Mouse (Mus musculus): ENCODE data around the gene Synj1. TPM values are rescaled to one million over a fixed set of nuclear protein-coding genes. Genes with fewer than 3 reads are reported as not detected.

Gene Synj1
- 48.3 and 52.8 TPM in 2 replicates for polyA plus RNA-seq (2015; fragmentation: Nextera tagmentation; extraction: Ambion mirVana)

DNA sequence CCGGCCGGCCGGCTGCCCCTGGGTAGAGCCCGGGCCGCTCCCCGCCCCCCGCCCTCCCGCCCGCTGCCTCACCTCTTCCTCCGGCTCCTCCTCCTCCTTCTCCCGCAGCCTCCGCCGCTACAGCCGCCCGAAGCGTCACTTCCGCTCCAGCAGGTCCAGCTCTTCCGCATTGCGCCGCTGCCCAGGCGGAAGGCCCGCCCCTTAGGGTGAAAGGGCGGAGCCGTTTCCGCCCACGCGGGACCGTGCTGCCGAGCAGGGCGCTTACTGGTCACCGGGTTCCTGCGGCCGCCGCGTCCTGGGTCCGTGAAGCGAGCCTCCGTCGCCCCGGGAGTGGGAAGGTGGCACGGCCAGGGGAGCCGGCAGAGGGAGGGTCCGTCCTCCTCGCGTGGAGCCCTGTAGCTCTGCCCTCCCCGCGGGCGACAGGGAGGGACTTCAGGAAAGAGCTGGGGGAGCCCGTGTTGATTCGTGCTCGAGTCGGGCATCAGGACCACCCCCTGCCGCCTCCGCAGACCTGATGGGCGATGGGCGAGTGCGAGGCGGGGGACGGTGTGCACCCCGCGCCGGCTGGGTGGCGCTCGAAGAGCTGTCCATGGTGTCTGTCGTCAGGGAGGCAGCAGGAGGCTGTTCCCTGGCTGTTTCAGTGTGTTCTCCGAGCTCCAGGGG, at the start of gene Synj1:
Synj1 (minus strand) TSS at position 288 of the 663 bp plus-strand sequence.
- under 1% methylated on average over 61 of the region's 66 CpGs for WGBS
- no peaks in the 10 kb centered on the region for H3K27me3 ChIP-seq
- H3K4me1 ChIP-seq (replicated peaks) = peaks cover 27% of the 10 kb centered on the region
- H3K36me3 ChIP-seq = peaks cover 28% of the 10 kb centered on the region
- peak within 1 kb of the TSS; percentile 73 for H3K4me3 ChIP-seq
- H3K9ac ChIP-seq = peak within 1 kb of the TSS; percentile 73
- peak within 1 kb of the TSS; percentile 73 for H3K4me2 ChIP-seq
- no peaks in the 10 kb centered on the region for H3K9me3 ChIP-seq
- peak; percentile 96 for ATAC-seq (ENCODE audit: low FRiP score, low read depth)
- H3K27ac ChIP-seq (replicated peaks) = peak within 1 kb of the TSS; percentile 93

DNA sequence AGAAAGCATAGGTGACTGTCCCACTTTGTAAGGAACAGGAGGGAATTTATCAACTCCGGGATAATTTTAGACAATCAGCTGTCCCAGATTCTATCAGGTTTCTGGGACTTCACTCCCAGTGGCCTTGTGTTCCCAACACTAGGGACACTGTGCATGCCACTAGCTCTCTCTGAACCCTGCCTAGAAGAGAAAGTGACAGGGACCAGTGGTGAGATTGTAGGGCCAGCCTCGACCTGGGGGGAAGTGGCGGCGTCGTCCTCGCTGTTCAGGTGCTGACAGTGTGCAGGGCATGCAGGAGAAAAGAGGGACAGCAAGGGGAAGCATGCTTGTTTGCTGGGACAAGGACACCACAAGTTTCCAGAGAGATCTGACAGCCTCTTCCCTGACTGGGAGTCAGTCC, 46.6 kb upstream of the Synj1 start:
- Histone ChIP-seq H3K4me3 (no peak overlapping the region), H3K27ac (replicated peaks) (no peak overlapping the region), H3K9me3 (no peaks in the 10 kb centered on the region), H3K4me2 (no peak overlapping the region), H3K36me3 (no peaks in the 10 kb centered on the region), H3K4me1 (replicated peaks) (no peaks in the 10 kb centered on the region), H3K9ac (no peak overlapping the region), H3K27me3 (0 out of 2 replicates have a peak, but pooled peaks cover 2% of the 10 kb centered on the region)
- 73% methylated on average over 6 of the region's 6 CpGs for WGBS
- ATAC-seq (ENCODE audit: low FRiP score, low read depth) = no peak

DNA sequence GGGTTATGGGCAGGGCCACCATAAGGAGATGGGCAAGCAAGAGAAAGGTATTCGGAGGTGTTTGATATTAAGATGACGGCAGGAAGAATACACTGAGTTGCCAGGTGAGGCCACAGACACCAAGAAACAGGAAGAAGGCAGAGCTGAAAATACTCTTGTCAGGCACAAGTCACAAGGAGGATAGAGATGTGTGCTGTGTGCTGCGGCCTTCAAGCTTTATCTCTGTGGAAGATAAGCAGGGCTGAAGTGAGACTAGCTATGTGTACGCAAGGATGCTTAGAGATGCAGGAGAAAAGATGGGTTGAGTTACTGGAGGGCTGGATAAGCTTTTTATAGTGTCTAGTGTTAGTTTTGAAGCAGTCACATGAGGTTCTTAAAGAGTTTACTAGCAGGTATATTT, 46.2 kb upstream of the Synj1 start:
- H3K36me3 ChIP-seq = no peaks in the 10 kb centered on the region
- 0 out of 2 replicates have a peak, but pooled peaks cover 2% of the 10 kb centered on the region for H3K27me3 ChIP-seq
- no peak overlapping the region for H3K4me3 ChIP-seq
- no peak overlapping the region for H3K27ac ChIP-seq (replicated peaks)
- no peaks in the 10 kb centered on the region for H3K9me3 ChIP-seq
- H3K4me1 ChIP-seq (replicated peaks) = no peaks in the 10 kb centered on the region
- H3K9ac ChIP-seq = no peak overlapping the region
- no peak for ATAC-seq (ENCODE audit: low FRiP score, low read depth)
- WGBS = 93% methylated on average over 4 of the region's 4 CpGs
- no peak overlapping the region for H3K4me2 ChIP-seq

DNA sequence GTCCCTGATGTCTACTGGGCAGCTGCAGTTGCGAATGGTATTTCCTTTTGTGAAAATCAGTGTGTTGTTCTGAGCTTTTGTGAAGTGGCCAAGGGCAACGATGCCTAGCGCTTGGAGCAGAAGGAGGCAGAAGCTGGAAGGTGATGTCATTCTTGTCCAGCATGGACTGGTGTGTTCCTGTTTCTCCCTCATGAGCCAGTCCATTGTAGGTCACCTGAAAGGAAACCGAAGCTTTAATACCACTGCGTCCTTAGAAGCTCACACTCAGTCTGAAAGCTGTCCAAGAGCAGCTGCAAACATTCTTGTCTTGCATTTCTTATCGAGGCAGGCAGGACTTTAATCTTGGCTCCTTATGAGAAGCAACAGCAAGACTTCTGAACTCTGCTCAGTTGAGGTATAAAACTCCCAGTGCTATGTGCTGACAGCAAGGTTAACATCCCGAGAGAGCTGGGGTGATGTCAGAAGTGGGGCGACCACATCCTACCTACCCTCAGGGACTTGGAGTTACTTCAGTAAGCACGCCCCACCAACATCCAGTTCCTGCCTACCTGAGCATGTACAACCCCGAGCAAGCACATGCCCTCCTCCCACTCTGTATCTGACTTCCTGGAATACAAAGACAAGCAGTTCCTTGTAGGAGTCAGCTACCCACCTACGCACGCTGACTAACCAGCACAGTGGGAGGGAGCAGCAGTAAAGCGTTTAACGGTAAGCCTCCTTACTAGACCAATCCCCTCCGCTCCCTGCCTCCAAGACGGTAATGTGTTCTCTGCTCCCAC, 45.1 kb upstream of the Synj1 start:
- Histone ChIP-seq H3K4me1 (replicated peaks) (no peaks in the 10 kb centered on the region), H3K27ac (replicated peaks) (no peak overlapping the region), H3K27me3 (0 out of 2 replicates have a peak, but pooled peaks cover 2% of the 10 kb centered on the region), H3K4me2 (no peak overlapping the region), H3K9me3 (no peaks in the 10 kb centered on the region), H3K9ac (no peak overlapping the region), H3K4me3 (no peak overlapping the region), H3K36me3 (no peaks in the 10 kb centered on the region)
- ATAC-seq (ENCODE audit: low FRiP score, low read depth) = no peak
- 61% methylated on average over 16 of the region's 16 CpGs for WGBS

DNA sequence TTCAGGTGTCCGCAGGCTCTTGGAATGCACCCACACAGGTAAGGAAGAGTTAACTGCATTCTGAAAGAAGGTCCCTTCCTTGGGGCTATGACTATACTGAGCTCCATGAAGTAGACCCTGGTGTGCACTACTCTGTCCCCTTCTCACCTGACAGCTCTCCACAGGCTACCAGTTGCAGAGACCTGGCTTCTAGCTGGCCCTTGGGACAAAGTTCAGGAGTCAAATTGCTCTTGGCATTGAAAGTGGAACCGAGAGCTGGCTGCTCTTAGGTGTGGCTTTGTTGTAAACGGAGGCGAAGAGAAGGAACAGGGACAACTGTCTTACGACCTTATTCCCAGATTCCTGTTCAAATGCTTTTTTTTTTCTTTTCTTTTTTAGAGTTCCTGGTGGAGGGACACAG, 44.0 kb upstream of the Synj1 start:
- Histone ChIP-seq H3K4me2 (no peak overlapping the region), H3K4me1 (replicated peaks) (no peaks in the 10 kb centered on the region), H3K4me3 (no peak overlapping the region), H3K9ac (no peak overlapping the region), H3K9me3 (no peaks in the 10 kb centered on the region), H3K27me3 (0 out of 2 replicates have a peak, but pooled peaks cover 2% of the 10 kb centered on the region), H3K27ac (replicated peaks) (no peak overlapping the region), H3K36me3 (no peaks in the 10 kb centered on the region)
- no peak for ATAC-seq (ENCODE audit: low FRiP score, low read depth)
- WGBS = 87% methylated on average over 5 of the region's 5 CpGs

DNA sequence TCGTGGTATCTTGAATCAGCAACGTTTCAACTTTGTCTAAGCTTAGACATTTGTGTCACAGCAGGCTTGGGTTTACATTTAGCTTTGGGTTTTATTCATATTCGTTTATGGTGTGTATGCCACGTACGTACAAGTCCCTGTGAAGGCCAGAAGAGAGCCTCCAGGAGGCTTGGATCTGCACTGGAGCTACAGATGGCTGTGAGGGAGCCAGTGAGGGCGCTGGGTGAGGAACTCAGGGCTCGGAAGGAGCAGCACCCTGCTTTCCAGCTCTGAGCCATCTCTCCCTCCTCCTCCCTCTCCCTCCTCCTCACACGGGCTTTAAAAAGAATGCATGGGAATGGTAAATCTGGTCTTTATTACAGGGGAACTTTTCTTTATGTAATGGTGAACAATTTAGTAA, 42.5 kb upstream of the Synj1 start:
- WGBS = 51% methylated on average over 8 of the region's 8 CpGs
- H3K27ac ChIP-seq (replicated peaks) = no peak overlapping the region
- no peak overlapping the region for H3K4me2 ChIP-seq
- no peak for ATAC-seq (ENCODE audit: low FRiP score, low read depth)
- H3K4me3 ChIP-seq = no peak overlapping the region
- H3K36me3 ChIP-seq = no peaks in the 10 kb centered on the region
- H3K9me3 ChIP-seq = no peaks in the 10 kb centered on the region
- H3K27me3 ChIP-seq = 0 out of 2 replicates have a peak, but pooled peaks cover 2% of the 10 kb centered on the region
- no peaks in the 10 kb centered on the region for H3K4me1 ChIP-seq (replicated peaks)
- H3K9ac ChIP-seq = no peak overlapping the region

DNA sequence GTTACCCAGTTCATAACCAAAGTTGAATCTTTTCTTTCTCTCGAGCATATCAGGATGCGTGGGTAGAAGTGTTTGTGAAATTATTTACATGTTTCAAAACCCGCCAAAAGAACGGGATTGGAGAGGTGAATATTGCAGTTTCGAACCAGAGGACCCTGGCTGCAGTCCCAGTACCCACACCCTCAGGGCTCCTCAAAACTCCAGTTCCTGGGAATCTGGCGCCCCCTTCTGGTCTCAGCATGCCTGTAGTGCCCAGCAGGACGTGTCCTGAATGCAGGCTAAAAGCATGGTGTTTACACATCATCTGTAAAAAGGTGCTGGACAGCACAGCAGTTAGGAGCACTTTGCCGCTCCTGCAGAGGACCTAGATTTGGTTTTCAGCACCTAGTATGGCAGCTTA, 34.4 kb upstream of the Synj1 start:
- H3K9me3 ChIP-seq = no peaks in the 10 kb centered on the region
- 61% methylated on average over 8 of the region's 8 CpGs for WGBS
- H3K4me3 ChIP-seq = peak overlapping the region; percentile 87; the same call in 1 of the 2 replicates
- H3K27ac ChIP-seq (replicated peaks) = no peak overlapping the region
- peaks cover 32% of the 10 kb centered on the region for H3K4me1 ChIP-seq (replicated peaks)
- H3K4me2 ChIP-seq = no peak overlapping the region
- no peak overlapping the region for H3K9ac ChIP-seq
- H3K36me3 ChIP-seq = 0 out of 2 replicates have a peak, but pooled peaks cover 10% of the 10 kb centered on the region
- H3K27me3 ChIP-seq = peaks cover 2% of the 10 kb centered on the region; the same call in 1 of the 2 replicates
- ATAC-seq (ENCODE audit: low FRiP score, low read depth) = no peak

DNA sequence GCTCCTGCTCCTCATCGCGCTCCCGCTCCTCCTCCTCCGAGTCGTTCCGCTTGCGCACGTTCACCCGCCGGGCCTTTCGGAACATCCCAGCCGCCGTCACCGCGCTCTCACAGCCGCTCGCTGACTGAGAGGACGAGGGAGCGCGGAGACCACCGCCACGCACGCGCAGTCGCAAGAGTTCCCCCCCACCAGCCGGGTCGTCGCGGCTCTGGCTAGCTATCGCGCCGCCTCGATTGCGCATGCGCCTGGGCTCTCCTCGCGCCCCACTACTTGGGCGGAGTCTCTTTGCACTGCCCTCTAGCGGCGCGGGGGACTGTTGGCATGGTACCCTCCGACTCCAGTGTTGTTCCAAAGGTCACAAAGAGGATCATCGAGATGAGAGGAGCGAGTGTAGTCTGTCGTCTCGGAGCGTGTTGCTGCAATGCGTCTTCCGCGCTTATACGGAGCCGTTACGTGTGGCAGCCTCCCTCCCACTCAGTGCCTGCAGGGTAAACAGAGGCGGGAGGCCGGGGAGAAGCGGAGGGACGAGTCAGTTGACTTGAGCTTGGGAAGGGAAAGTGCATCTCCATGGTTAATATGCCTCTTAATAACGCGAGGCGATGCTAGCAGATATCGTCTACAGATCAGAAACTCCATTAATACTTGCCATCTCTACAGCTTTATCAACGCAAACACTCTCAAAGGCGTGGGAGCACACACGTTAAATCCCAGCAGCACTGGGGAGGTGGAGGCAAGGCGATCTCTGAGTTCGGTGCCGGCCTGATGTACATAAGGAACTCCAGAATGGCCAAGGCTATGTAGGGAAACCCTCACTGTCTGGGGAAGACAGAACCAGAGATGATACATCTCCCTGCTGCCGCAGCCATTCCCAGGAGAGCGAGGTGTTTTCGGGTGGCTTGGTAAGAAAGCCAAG, 33.4 kb upstream of the Synj1 start, which contains the start of gene Paxbp1:
Paxbp1 (minus strand) TSS at position 274 of the 913 bp plus-strand sequence.
- peak; percentile 97 for ATAC-seq (ENCODE audit: low FRiP score, low read depth)
- Histone ChIP-seq H3K9me3 (no peaks in the 10 kb centered on the region), H3K27ac (replicated peaks) (peak within 1 kb of the TSS; percentile 95), H3K4me1 (replicated peaks) (peaks cover 32% of the 10 kb centered on the region), H3K9ac (peak within 1 kb of the TSS; percentile 93), H3K27me3 (peaks cover 2% of the 10 kb centered on the region; the same call in 1 of the 2 replicates), H3K4me3 (peak within 1 kb of the TSS; percentile 87), H3K36me3 (0 out of 2 replicates have a peak, but pooled peaks cover 12% of the 10 kb centered on the region), H3K4me2 (peak within 1 kb of the TSS; percentile 71)
- under 1% methylated on average over 68 of the region's 70 CpGs for WGBS

DNA sequence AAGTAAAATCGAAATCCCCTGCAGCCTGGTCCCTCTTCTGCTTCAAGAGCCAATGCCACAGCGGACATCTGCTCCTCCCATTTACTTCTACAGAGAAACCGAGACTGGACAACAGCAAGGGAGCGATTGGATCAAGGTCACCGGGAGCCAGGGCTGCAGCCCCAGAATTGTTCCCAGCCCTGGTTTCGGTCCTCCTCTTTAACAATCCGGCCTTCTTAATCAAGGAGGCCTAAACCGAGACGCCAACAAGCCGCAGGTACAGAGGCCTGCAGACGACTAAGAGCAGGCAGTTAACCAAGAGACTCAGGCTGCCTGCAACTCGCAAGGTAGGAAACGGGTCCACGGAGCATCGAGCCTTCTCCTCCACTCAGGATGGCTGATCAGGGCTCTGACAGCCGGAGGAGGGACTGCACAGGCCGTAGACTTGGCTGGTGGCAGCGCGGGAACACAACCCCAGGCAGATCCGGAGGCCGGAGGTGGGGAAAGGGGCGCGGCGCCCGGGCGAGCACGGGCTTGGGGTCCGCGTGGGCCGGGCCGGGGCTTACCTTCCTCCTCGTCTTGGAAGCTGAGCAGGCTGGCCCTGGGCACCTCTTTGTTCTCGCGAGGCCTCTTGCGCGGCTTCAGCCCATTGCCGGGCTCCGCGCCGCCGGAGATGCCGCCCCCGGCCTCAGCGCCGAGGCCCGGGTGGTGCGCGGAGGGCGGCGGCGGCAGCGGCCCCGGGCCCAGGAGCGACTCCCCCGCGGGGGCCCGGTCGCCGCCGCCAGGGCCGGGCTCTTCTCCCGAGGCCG, 32.5 kb upstream of the Synj1 start:
- H3K36me3 ChIP-seq = 0 out of 2 replicates have a peak, but pooled peaks cover 12% of the 10 kb centered on the region
- H3K4me1 ChIP-seq (replicated peaks) = peaks cover 32% of the 10 kb centered on the region
- peak overlapping the region; percentile 87 for H3K4me3 ChIP-seq
- peak overlapping the region; percentile 95 for H3K27ac ChIP-seq (replicated peaks)
- peak overlapping the region; percentile 63 for H3K4me2 ChIP-seq
- peak overlapping the region; percentile 93 for H3K9ac ChIP-seq
- no peaks in the 10 kb centered on the region for H3K9me3 ChIP-seq
- H3K27me3 ChIP-seq = peaks cover 2% of the 10 kb centered on the region; the same call in 1 of the 2 replicates
- ATAC-seq (ENCODE audit: low FRiP score, low read depth) = peak; percentile 69
- WGBS = under 1% methylated on average over 56 of the region's 63 CpGs

DNA sequence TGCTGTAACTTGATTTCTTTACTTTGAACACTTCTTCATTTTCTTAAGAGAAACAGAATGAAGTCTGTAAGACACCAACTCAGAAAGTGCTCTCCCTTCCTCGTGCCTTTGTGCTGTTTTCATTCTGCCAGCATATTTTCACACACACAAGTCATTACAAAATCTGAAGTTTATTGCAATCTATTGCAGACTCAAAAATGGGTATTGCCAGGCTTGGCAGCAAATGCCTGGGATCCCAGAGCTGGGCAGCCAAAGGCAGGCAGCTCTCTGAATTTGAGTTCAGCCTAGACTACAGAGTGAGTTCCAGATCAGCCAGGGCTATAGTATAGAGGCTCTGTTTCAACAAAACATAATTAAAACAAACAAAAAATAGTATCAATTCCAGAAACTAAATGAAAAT, 31.5 kb upstream of the Synj1 start:
- Histone ChIP-seq H3K36me3 (peaks cover 17% of the 10 kb centered on the region; the same call in 1 of the 2 replicates), H3K27me3 (peaks cover 2% of the 10 kb centered on the region; the same call in 1 of the 2 replicates), H3K4me2 (peak overlapping the region; percentile 63), H3K4me1 (replicated peaks) (peaks cover 32% of the 10 kb centered on the region), H3K9ac (0 out of 2 replicates have a peak overlapping the region, but pooled peaks have one; percentile 32), H3K9me3 (no peaks in the 10 kb centered on the region), H3K4me3 (peak overlapping the region; percentile 87), H3K27ac (replicated peaks) (no peak overlapping the region)
- 73% methylated on average over 1 of the region's 1 CpGs for WGBS
- ATAC-seq (ENCODE audit: low FRiP score, low read depth) = no peak

DNA sequence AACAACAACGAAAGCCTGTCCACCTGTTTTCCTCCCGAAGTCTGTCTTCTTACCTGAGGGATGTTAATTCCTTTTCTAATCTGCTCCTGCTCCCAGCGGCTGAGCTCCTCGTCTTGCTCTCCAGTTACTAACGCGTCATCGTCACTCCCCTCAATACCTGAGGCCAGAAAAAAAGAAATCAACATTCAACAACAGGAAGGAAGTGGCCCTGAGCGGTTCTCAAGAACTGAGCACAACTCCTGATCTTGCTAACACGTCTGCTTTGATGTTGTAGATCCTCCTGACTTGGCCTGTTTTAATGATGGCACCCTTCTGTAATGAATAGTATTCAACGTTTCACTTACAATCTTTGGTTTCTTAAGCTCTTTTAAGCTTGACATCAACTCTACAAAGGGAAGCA, 24.8 kb upstream of the Synj1 start:
- Histone ChIP-seq H3K36me3 (peaks cover 66% of the 10 kb centered on the region), H3K9me3 (no peaks in the 10 kb centered on the region), H3K4me2 (no peak overlapping the region), H3K27ac (replicated peaks) (no peak overlapping the region), H3K27me3 (no peaks in the 10 kb centered on the region), H3K4me3 (no peak overlapping the region), H3K4me1 (replicated peaks) (peaks cover 2% of the 10 kb centered on the region), H3K9ac (no peak overlapping the region)
- no peak for ATAC-seq (ENCODE audit: low FRiP score, low read depth)
- WGBS = 95% methylated on average over 10 of the region's 10 CpGs

Measured in hindbrain, embryonic 15.5 days (tissue).